Mouse (Mus musculus) layer of hippocampus, adult 18-20 months (tissue): Measurements from ENCODE around the gene Mpc2. TPM values are rescaled to one million over a fixed set of nuclear protein-coding genes. Genes with fewer than 3 reads are reported as not detected.
A peak's percentile ranks its signal among the peaks of the same experiment; 100 is the strongest.

Experiments
- DNase-seq, 2 experiments: peaks; one replicate each; pipeline ENCODE4 v3.0.0; 2022; ENCODE audit warnings: low spot score in 2 of 2
- long read RNA-seq: library from polyadenylated mRNA; stranded (forward); transcript quantifications from one replicate; pipeline ENCODE4 v2.0.0, GENCODE M21; 2021
- total RNA-seq, 2 experiments: library from RNA; stranded (reverse); gene quantifications; 2 replicates each; pipeline ENCODE4 v1.2.3; 2021

Mpc2 gene
- 100 to 1,000 TPM; 120 to 127 TPM for total RNA-seq
- long read RNA-seq, transcript Mpc2-201 (5 exons, 1,025 nt), result major isoform, 79 of 82 reads
- long read RNA-seq, partial matches to known transcripts, result 1 of 82 reads
- long read RNA-seq, other reads (novel, unspliced or antisense), result 1 of 82 reads

DNA sequence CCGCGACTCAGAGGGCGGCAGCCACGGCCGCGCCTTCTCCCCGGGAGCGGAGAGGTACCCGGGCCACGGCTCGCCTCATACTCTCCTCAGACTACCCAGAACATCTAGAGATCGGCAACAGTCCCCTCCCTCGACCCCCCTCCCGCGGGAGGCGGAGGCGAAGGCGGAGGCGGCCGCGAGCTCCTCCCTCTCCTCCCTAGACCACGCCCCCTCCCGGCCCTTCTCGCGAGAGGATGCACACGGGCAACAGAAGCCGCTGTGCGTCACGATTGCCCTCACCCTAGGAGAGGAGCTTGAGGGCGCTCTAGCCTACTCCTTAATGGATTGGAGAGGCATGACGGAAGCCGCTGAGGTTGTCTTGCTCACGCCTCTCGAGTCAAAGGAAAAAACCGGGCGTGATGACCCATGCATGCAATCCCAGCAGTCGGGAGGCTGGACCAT is at the start of gene Mpc2, which contains the start of gene Dcaf6:
Gene Mpc2, plus strand, starts transcription at position 278 of the 441 bp plus-strand sequence.
Gene Dcaf6, minus strand, starts transcription at position 116 of the 441 bp plus-strand sequence.
- peak; percentile 99 to 100 for DNase-seq

DNA sequence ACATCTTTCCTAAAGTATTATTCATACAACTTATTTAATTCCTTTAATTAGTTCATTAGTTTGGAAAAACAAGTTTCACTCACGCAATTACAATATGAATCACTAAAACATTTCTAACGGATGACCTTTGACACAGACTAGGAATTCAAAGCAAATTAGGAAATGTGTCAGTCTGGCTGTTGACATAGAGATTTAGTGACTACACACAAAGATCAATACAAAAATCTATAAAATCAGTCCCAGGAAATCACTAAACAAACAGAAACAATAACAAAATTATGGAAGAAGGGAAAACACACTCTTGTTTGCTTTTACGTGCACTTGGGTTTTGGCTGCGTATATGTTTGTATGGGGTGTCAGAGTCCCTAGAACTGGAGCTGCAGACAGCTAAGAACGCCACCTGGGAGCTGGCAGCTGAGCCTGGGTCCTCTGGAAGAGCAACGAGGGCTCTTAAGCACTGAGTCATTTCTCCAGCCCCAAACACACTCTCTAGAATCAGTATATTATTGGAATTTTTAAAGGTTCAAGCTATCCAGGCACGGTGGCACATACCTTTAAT is 39.0 kb upstream of the Mpc2 start:
- DNase-seq, result no peak

DNA sequence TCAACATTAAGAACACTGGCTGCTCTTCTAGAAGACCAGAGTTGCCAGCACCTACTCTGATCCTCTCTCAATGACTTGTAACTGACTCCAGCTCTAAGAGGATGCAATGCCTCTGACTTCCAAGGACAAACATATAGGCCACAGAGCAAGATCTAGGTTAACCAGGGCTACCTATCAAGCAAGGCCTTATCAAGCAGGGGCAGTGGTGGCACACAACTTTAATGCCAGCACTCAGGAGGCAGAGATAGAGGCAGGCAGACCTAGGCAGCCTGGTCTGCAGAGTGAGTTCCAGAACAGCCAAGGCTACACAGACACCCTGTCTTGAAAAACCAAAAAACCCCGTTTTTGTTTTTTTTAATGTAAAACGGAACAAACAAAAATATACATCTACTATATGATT is 34.2 kb upstream of the Mpc2 start:
- DNase-seq, result no peak

DNA sequence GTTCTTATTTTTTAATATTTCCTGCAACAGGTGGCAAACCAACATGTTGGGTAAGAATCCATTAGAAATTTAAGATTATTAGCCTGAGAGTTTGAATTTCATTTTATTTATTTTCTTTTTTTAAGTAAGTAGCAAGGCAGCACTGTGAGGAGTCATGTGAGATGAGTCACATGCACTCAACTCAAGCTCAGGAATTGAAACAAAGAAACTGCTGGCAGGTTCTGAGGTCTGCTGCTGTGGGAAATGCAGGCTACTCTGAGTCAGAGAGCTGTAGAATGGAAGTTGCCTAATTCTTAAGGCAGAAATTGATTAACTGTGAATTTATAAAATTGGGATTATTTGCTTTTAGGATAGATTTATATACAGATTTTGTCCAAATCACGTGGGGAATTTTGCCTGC is 27.6 kb upstream of the Mpc2 start:
- DNase-seq, result no peak

DNA sequence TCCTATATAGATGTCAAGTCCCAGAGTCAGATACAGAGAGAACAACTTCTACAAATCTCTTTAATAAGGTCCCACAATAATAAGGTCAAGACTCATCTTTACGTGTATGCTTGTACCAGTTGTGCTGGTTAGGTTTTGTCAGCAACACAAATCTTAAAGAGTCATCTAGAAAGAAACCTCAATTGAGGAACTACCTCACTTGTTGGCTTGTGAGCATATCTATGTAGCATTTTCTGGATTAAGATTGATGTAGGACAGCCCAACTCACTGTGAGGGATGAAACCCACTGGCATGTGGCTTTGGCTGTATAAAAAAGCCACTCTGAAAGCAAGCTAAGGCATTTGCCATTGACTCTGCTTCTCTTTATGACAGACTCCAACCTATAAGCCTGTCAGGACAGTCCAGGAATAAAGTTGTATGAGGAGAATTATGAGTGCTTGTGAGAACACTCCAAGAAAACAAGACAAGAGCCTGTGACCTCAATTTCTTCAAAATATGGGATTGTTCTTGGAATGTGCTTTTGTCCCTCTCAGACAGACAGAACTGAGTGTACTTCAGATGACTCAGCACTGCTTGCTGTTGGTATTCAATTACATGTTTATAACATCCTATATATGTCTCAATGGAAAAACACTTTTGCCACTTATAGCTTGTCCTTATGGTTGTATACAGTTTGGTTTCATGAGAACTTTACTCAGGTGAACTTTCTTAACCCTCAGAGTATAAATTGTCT is 22.0 kb upstream of the Mpc2 start:
- DNase-seq, result no peak

DNA sequence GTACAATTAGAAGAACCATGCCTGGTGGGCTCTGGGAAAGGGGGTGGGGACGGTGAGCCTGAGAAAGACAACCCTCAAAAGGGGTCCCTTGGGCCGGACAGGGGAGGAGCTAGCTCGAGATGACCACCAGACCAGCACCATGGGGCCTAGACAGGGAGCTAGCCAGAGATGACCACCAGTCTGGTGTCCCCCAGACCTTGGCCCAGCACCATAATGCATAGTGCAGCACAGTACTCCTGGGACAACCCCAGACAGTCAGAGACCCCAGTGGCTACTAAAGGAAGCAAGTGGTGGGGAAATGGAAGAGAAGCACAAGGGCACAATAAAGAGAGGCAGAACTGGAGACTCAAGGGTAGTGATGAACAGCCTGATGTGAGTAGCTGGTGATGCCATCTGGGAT is 19.6 kb upstream of the Mpc2 start:
- DNase-seq, result no peak

DNA sequence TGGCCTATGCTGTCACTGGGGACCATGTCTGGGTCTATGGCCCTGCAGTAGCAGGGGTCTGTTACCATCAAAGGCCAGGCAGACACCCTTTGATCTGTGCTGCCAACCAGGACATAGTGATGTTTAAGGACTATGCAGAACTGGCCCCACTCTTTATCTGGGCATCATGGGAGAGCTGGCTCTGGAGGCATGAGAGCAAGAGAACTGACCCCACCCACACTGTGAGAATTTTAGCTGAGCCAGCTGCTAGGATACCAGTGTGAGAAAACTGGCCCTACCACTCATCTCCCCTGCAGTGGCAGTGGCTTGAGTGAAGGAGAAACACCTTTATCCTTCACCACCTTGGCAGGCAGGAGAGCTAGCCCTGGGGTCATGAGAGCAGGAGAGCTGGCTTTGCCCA is 19.2 kb upstream of the Mpc2 start:
- no peak for DNase-seq

DNA sequence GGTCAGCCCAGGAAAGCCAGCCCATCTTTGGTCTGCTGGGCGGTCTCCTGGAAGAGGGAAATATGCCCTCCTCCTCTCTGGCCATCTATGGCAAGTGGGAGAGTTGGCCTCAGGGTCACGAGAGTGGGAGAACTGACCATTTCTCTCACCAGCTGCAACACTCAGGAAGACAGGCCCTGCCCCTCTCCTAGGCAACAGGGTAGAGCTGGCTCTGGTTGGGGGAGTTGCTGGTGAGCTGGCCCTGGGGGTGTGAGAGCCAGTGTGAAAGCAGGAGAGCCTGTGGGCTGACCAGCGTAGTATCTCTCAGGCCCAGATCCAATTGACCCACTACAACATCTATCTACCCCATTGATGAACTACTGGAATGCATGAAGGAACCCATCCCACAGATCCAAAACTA is 18.7 kb upstream of the Mpc2 start:
- no peak for DNase-seq

DNA sequence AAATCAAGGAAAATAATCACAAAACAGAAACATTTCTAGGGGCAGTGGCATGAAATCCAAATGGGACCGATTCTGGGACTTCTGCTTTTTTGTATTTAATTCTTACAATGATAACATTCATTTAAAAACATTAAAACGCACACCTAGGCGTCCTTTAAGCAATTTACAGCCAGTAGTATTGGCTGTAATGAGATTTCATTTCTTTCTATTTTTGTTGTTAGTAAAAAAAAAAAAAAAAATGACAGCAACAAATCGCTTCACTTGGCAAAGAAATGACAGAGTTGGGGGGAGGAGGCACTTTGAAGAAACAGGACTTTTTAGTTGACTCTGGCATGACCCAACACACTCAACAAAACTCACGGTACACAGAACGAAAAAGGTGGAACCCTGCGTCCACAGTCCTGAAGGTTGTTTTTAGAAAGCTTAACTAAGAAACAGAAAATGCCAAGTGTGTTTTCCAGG is 1.4 kb upstream of the Mpc2 start:
- peak in 1 of 2 experiments; percentile 12 for DNase-seq

DNA sequence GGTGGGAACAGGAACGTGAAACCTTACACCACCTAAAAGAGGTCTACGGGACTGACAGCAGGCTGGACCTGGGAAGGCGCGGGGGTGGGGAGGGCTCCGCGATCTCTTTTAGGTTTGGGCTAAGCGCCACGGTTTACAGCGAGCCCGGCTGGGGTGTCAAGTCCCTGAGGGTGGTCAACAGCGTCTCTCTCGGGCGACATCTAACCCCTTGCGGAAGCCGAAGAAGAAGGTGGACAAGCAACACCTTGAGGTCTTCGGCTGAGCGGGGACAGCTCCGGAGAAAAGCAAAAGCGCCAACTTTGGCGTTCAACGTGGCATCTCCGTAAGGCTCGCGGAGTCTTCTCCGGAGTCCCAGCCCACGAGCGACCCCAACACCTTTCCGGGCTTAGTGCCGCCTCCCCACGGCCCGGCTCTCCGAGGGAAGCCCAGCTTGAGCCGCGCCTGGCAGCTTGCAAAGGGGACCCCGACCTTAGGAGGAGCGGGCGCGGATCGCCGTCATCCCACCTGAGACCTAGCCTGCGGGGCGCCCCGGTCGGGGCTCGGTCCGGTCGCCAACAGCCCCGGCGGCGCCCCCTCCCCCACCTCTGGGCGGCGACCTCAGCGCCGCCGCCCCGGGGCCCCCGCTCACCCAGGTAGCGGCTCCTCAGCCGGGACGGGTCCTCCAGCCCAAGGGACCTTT is 795 bp upstream of the Mpc2 start:
- DNase-seq, result peak; percentile 14 to 35

DNA sequence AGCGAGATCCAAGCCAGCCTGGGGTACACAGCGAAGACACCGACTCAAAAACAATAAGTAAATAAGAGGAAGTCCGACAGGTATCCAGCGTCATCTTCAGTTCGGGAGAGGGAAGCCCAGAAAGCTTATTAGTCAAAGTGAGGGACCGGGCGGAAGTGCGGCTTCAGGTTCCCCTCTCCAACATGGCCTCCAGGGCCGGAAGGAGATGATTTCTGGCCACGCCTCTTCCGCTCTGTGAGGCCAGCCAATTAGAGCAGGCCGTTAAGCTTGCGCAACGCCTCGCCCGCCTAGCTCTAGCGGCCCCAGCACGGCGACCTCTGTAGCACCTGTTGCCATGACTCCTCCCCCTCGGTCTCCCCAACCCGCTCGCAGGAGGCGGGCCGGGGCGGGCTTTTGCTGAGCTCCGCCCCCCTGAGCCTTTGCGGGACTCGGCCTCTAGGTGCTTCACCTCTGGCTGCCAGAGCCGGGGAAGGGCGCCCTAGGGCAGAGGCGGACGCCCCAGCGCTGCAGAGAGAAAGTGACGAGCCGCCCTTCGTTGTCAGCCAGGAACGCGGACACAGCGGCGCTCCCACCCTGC is 452 bp downstream of the Mpc2 start:
- peak; percentile 99 to 100 for DNase-seq

DNA sequence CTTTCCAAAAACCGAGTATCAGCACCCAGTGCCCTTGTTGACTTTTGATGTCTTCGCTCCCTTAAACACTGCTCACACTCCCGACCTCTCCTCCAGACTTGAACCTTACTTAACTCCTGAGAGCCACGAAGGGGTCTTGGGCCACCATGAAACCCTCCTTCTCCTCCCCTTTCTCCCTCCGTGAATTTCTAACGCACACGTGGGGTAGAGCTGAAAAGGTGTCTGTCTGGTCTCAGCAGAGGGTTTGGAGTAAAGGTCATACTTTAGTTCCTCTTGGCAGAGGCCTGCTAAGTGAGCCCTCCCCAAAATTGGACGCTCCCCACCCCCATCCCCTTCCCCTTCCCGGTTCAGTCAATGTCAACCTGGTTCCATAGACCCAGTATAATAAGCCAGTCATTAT is 1.2 kb downstream of the Mpc2 start:
- no peak for DNase-seq

DNA sequence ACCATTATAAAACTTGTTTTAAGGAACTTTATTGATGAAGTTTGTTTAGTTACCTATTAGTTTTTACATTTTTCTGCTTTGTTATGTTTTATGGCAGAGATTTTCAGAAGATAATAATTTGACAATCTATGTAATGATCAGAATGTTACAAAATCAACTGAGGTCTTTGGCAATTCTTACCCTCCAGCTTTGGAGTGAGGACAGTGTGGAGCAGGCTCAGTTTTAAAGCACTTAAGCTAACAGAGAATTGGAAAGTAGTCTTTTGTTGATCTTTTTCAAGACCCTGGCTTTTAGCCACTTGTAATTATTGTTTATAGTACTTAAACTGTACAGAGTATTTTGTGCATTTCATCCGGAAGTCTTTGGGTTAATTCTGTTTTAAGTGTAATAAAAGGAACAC is 2.4 kb downstream of the Mpc2 start:
- no peak for DNase-seq

DNA sequence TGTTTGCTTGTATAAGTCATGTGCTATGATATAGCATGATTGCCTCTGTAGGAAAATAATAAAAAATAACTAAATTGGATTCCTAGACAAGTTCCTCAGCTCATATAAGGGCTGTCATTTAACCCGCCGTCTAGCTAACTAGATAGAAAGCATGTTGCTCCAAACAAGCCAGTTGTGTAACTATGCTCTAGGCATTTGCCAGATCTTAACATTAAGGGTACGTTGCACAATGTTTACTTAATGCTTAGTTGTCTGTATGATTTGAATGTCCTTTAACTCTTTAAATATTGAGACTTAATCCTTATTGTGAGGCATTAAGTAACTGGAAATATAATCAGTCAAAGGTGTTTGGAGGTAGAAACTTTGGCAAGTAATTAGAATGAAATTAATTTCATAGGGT is 4.1 kb downstream of the Mpc2 start:
- DNase-seq, result no peak

DNA sequence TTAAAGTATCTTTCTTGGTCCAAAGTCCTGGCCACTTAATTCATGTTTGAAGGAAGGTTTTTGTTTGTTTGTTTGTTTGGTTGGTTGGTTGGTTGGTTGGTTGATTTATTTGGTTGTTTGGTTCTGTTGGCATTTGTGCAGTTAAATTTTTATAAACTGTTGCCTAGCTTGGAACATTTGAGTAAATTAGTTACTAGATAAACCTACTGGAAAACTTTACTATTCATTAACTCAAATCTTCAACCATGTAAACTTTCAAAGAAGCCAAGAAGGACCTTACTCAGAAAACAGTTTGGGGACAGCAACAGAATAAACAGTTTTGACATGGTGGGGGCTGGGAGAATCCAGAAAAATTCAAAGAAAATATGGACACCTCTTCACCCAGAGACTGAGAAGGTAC is 8.5 kb downstream of the Mpc2 start:
- DNase-seq, result no peak

DNA sequence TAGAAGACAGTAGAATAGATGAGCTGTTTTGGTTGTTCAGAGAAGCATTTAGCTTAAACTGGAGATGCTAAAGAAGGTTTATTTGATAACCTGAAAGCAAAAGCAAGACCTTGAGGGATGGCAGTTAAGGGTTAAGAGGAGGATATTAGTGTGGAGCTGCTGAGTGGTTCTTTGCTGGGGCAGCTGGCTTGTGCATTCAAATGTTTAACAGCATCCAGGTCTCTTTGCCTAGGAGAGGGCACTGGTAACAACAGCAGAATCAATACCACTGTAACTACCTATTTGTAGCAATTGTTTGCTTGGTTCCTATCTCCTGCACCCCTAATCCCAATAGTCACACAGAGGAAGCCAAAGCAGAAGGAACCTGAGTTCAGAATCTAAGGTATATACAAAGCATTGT is 9.3 kb downstream of the Mpc2 start:
- no peak for DNase-seq

DNA sequence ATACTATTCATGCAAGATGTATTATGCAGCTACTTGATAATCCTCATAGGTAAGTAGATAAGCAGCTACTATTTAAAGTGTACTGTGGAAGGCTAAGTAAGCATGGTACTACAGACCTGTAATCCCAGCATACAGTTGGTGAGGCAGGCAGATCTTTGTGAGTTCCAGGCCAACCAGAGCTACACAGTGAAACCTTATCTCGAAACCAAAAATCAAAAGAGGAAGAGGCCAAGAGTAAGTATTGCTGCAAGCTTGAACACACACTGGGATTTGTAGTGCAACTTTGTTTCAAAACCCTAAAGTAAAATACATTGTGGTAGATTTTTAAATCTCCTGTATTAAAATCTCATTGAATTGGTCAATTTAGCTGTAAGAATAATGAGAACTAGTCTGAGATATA is 11.1 kb downstream of the Mpc2 start:
- no peak for DNase-seq

DNA sequence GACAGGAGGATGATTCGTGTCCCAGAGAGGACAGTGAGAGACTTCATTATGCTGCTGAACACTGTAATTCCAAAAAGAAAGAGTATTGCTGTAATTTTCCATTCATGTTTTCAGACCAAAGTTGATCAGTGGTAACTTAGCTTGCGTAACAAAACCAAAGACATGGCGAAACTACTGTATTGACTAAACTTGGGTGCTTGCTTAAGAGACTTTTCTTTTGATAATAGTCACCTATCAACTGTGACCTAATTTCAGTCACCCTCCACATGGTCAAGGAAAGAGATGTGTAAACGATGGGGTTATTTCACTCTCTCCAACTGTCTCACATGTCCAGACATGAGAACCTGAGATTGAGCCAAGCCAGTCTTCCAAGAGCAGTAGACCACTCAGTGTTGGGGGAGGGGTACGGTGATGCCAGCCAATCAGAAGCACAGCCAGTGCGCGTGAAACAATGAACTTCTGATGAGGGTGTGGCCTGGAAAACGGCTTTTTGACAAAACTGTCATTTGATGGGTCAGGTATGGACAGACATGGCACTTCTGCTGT is 24.3 kb downstream of the Mpc2 start, which contains the start of gene Adcy10:
Gene Adcy10, plus strand, starts transcription at position 496 of the 546 bp plus-strand sequence.
- no peak for DNase-seq

DNA sequence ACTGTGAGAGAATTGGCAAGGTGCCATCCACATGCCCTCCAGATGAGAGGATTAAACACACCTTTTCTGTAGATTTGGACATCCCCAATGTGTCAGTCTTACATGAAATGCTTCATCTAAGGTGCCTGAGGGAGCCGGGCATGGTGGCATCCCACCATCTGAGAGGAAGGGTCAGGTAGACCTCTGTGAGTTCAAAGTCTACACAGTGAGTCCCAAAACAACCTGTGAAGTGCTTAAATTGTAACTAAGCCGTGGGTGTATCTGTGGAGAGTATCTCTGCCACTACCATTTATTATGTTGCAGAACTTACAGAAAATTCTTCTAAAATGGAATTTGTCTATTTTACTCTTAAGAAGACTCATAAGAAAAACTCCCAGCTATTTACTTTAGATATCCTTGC is 25.7 kb downstream of the Mpc2 start:
- DNase-seq, result no peak

DNA sequence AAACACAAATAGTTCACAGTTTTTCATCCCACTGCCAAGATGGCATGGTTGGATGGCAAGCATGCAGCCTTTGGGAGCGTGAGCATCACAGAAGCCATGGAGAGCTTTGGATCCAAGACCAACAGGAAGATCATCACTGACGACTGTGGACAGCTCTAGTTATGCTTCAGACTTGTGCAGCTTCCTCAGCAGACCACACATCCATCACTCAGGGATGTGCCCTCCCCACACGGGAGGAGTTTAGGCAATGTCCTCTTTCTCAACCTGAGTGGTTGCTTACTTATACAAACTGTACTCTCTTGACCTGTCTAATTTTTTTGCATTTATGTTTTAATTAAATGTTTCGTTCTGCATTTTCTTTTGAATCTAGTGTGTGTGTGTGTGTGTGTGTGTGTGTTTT is 28.8 kb downstream of the Mpc2 start:
- DNase-seq, result no peak

DNA sequence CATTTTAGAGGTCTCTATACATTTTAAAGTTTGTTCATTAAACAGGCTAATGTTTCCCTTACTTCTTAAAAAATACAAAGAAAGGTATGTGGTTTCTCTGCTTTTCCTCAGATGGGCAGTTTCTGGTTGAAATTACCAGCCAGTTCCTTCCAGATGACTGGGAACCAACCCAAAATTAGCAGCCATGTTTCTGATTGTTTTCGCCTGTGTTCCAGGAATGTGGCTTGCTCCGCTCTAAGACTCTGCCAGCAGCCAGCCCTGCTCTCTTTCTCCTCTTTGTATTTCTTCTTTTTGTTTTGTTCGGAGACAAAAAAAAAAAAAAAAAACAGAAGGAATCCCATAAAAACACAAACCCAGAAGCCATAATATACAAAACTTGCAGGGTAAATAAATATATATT is 38.4 kb downstream of the Mpc2 start:
- DNase-seq, result no peak
